Mouse (Mus musculus) fibroblast of lung, adult 2 months (primary cell): ENCODE measurements around the gene Cops8.

Experiments used
- DNase-seq: peaks from one replicate; pipeline ENCODE4 v3.0.0-alpha.2; 2011; ENCODE audit warnings: low read depth

The Cops8 gene

GRCm38 (mm10) chr1:90651781-90652180 lies 49.0 kb downstream of the Cops8 start:
- DNase-seq = no peak

GRCm38 (mm10) chr1:90652553-90652952 lies 49.8 kb downstream of the Cops8 start:
- DNase-seq = no peak

GRCm38 (mm10) chr1:90656492-90657245 lies 53.9 kb downstream of the Cops8 start:
- no peak for DNase-seq

GRCm38 (mm10) chr1:90657292-90658050 lies 54.7 kb downstream of the Cops8 start:
- DNase-seq = no peak

- no peak for DNase-seq
Measured at GRCm38 (mm10) chr1:90658581-90658980, 55.8 kb downstream of the Cops8 start.

GRCm38 (mm10) chr1:90660150-90660549 lies 57.4 kb downstream of the Cops8 start:
- no peak for DNase-seq

- DNase-seq = no peak
Measured at GRCm38 (mm10) chr1:90662491-90662890, 59.7 kb downstream of the Cops8 start.
